Mouse (Mus musculus): ENCODE measurements around the gene St7. TPM values are rescaled to one million over a fixed set of nuclear protein-coding genes. Genes with fewer than 3 reads are reported as not detected.

St7 gene
- 5.4 to 24.1 TPM (median 6.7 TPM) in 3 replicates for total RNA-seq (2017)

DNA sequence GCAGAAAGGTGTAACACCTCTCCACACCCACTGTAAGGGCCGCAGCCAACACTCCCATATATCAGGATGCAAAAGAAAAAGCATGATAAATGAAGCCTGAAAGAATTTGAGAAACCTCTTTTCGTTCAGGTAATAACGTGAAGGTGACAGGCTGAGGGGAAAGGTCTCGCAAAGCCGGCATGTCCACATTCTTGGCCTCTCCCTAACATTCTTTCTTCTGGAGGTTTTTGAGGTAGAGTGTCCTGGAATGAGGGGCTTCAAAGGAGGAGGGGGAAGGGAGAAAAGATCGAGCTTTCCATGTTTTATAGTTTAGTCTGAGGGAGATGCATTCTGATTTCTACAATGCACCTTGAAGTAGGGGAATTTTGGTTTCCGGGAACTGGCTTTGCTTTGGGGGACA is at the start of gene St7:
TSS of gene St7 (plus strand) at position 287 of the 400 bp plus-strand sequence.
- no peak for ATAC-seq (replicated peaks; ENCODE audit: insufficient number of reproducible peaks, low FRiP score, low TSS enrichment, poor library complexity, severe bottlenecking)

GRCm38 (mm10) chr6:17646107-17646506 is 46.6 kb upstream of the St7 start:
- ATAC-seq (replicated peaks; ENCODE audit: insufficient number of reproducible peaks, low FRiP score, low TSS enrichment, poor library complexity, severe bottlenecking) = no peak

DNA sequence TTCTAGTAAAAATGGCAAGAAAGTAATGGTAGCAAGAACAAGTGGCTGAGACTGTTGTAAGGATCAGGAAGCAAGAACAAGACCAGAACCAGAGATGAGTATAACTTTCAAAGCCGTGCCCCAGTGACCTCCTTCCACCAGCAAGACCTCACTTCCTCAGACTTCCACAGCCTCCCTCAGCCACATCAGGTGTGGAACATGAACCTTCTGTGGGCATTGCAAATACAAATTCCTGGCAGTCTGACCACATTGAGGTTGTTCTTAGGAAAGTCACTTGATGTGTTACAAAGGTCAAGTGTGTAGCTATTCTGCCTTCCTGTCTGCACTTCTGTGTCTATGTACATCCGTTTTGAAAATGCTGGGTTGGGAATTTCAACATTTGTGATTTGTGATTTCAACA is 40.6 kb upstream of the St7 start:
- peak; percentile 50; the same call in 1 of the 2 replicates for ATAC-seq (replicated peaks; ENCODE audit: insufficient number of reproducible peaks, low FRiP score, low TSS enrichment, poor library complexity, severe bottlenecking)

- ATAC-seq (replicated peaks; ENCODE audit: insufficient number of reproducible peaks, low FRiP score, low TSS enrichment, poor library complexity, severe bottlenecking) = no peak
Observed at GRCm38 (mm10) chr6:17655080-17655479, 37.7 kb upstream of the St7 start.

GRCm38 (mm10) chr6:17657308-17657707 is 35.4 kb upstream of the St7 start:
- no peak for ATAC-seq (replicated peaks; ENCODE audit: insufficient number of reproducible peaks, low FRiP score, low TSS enrichment, poor library complexity, severe bottlenecking)

DNA sequence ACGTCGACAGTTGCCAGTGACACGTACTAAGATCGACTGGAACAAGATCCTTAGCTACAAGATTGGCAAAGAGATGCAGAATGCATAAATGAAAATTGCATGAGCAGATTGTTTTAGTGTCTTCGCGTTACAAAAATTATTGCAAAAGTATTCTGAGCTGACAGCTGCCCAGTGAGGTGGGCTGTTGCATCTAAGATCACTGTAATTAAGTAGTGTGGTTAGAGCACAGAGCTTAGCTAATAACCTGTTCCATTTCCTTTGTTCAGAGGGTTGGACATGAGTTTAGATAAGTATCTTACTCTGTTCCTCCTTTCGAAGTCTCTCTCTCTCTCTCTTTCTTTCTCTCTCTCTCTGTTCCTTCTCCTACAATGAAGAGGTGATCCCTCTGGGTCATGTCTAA is 27.4 kb upstream of the St7 start:
- ATAC-seq (replicated peaks; ENCODE audit: insufficient number of reproducible peaks, low FRiP score, low TSS enrichment, poor library complexity, severe bottlenecking) = no peak

DNA sequence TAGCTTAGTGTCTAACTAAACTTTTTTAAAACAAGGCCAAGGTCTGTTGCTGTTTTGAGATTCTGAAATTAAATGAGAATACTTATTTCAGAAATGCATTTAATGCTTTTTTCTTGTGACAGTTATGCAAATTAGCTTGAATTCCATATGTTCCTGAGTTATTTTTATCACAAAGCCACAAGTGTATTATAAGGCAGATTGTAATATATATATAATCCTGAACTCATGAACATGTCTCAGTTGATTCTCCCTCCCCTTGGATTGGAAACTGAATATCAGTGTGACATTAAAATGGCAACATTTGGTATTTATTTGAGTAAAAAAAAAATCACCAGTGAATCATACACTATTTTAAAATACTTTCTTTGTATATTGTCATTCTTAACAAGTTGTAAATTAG is 26.7 kb upstream of the St7 start:
- no peak for ATAC-seq (replicated peaks; ENCODE audit: insufficient number of reproducible peaks, low FRiP score, low TSS enrichment, poor library complexity, severe bottlenecking)

DNA sequence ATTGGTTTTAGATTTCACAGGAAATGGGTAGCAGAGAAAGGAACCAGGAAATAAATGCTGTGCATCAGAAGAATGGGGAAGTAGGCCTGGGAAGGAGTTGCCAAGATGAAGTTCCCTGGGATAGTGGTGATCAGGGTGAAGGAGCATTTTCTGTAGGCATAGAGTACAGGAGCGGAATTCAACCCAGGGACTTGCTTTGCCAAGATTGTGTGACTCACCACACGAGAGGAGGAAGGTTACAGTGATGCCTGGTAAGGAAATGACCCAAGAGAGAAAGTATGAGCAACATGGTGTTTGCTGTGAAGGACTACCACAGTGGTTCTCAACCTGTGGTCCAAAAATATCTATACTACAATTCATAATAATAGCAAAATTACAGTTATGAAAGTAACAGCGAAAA is 24.9 kb upstream of the St7 start:
- ATAC-seq (replicated peaks; ENCODE audit: insufficient number of reproducible peaks, low FRiP score, low TSS enrichment, poor library complexity, severe bottlenecking) = no peak

DNA sequence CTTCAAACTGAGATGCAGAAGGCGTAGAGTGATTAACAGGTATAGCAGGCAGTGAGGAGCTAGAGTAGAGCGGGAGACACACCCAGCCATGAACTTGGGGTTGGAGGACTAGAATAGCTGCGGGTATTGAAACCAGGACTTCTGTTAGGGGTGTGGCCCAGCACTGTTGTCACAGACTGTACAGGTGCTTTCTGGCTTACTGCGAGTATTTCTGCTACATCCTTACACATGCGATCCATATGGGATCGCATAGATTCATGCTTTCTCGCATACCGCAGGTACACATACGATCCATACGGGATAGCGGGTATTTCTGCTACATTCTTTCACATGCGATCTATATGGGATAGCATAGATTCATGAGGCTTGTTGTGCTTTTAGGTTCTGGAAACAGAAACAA is 24.4 kb upstream of the St7 start:
- ATAC-seq (replicated peaks; ENCODE audit: insufficient number of reproducible peaks, low FRiP score, low TSS enrichment, poor library complexity, severe bottlenecking) = no peak

DNA sequence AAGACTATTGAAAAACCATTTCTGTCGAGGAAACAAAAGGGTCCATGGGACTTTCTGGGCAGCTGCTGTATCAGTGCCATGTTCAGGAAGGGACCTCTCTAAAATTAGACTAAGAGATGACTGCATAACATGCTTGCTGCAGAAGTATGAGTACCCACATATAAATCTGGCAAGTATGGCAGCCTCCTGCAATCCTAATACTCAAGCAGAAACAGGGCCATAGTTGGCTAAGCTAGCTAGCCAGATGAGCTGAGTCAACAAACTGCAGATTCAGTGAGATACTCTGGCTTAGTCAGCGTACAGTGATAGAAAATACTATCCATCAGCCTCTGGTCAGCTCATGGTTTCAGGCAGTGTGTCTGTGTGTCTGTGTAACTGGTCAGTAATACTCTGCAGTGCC is 22.9 kb upstream of the St7 start:
- ATAC-seq (replicated peaks; ENCODE audit: insufficient number of reproducible peaks, low FRiP score, low TSS enrichment, poor library complexity, severe bottlenecking) = no peak

DNA sequence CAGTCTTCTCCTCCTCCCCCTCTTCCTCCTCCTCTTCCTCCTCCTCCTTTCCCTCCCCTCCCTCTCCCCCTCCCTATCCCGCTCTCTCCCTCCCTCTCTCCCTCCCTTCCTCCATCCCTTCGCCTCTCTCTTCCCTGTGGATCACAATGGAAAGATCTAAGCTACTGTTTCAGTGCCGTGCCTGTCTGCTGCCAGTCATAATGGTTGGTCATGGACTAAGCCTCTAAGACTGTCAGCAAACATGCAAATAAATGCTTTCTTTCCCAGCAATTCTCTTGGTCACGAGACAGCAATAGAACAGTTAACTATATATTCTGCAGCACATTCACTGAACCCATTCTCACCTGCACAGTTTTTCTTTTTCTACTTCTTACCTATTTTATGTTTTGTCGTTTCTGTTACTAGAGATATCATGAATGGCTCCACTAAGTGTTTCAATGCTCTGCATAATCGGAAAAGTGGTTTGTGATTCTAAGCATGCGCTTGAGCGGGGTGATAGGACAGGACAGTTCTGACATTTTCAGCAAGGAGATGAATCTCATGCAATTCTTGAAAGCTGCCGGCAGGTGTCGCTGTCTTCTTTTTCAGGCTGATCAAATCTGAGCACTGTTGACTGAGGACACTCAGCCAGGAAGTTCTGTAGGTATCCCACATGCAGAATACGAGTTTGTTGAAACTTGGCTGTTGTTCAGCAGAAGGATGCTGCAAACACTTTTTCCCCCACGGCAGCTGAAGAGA is 17.5 kb upstream of the St7 start:
- ATAC-seq (replicated peaks; ENCODE audit: insufficient number of reproducible peaks, low FRiP score, low TSS enrichment, poor library complexity, severe bottlenecking) = peak; percentile 77

DNA sequence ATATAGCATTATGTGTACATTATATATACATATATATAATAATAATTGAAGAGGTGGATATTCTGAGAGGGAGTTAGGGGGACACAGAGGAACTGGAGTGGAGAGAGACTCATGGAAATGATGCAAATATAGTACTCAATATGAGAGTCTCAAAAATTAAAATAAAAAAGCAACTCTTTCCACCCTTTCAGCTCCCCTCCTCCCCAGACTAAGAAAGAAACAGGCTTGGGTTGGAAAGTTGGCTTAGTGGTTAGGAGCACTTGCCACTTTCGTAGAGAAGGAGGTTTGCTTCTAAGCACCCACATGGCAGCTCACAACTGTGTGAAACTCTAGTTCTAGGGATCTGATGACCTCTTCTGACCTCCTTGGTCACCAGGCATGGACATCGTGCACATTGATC is 15.7 kb upstream of the St7 start:
- ATAC-seq (replicated peaks; ENCODE audit: insufficient number of reproducible peaks, low FRiP score, low TSS enrichment, poor library complexity, severe bottlenecking) = no peak

- no peak for ATAC-seq (replicated peaks; ENCODE audit: insufficient number of reproducible peaks, low FRiP score, low TSS enrichment, poor library complexity, severe bottlenecking)
Observed at GRCm38 (mm10) chr6:17680266-17680925, 12.3 kb upstream of the St7 start.

DNA sequence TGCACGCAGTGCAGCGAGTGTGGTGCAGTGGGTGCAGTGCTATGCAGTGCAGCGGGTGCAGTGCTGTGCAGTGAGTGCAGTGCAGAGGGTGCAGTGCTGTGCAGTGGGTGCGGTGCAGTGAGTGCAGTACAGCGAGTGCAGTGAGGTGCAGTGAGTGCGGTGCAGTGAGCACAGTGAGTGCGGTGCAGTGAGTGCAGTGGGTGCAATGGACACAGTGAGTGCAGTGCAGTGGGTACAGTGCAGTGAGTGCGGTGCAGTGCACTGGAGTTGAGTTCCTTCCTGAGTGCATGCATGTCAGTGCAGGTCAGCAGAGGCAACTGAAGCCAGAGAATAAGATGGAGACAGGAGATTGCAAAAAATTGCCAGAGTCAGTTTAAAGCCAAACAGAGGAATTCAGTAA is 10.9 kb upstream of the St7 start:
- no peak for ATAC-seq (replicated peaks; ENCODE audit: insufficient number of reproducible peaks, low FRiP score, low TSS enrichment, poor library complexity, severe bottlenecking)

DNA sequence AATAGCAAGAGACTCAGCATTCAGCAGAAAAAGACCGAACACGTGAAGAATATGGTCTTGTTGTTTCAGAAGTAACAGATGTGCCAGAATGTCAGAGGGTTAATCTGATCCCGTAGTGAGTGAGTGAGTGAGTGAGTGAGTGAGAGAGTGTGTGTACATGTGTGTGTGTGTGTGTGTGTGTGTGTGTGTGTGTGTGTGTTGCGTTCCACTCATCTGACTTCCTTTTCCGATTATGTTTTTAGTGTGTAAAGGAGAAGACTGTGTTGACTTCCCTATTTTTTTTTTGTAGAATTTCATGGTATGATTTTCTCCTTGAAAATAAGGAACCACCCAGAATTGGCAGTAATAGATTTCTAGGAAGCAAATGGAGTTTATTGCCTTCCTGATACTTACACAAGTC is 4.1 kb upstream of the St7 start:
- peak; percentile 44; the same call in 1 of the 2 replicates for ATAC-seq (replicated peaks; ENCODE audit: insufficient number of reproducible peaks, low FRiP score, low TSS enrichment, poor library complexity, severe bottlenecking)

DNA sequence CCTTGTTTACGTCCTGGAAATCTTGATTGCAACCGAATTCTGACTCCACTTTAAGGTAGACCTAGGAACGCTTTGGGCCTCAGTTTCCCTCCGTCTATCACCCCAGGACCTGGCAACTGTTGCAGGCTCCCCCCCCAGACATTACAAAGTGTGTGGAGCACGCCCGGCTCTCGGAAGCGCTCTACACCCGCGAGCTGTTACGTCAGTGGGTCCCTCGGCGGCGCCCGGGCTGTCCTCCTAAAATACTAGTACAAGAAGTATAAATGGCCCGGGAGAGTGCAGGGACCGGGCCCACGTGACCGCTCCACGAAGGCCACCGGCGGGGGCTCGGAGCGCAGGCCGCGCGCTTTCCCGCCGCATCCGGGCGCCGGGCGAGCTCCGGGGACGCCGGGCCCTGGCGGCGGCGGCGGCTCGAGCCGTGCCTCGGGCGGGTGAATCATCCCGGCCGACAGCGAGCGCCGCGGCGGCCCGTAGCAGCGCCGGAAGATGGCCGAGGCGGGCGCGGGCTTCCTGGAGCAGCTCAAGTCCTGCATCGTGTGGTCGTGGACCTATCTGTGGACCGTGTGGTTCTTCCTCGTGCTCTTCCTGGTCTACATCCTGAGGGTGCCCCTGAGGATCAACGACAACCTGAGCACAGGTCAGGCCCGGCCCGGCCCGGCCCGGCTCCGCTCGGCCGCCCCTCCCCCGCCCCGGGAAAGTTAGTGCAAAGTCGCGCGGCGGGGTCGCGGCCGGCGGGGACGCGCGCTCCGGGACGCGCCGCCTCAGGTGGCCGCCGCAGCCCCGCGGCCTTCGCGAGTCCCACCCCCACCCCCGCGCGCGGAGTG is 1.2 kb downstream of the St7 start:
- peak; percentile 38 for ATAC-seq (replicated peaks; ENCODE audit: insufficient number of reproducible peaks, low FRiP score, low TSS enrichment, poor library complexity, severe bottlenecking)

DNA sequence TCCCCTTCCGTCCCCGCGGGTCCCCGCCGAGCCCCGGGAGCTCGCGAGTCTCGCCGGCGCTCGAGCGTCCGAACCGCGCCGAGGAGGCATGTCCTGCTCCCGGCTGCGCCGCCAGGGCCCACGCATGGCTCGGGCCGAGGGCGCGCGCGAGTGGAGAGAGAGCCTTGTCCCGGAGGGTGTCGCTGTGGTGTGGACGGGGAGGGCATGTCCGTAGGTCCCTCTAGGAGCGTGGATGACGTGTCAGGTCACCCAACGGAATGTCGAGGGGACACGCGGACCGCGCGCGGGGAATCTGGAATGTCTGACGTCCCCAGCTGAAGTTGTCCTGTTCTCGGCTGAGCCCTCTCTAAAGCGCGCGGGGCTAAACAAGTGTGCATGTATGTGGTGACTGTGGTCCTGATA is 1.8 kb downstream of the St7 start:
- ATAC-seq (replicated peaks; ENCODE audit: insufficient number of reproducible peaks, low FRiP score, low TSS enrichment, poor library complexity, severe bottlenecking) = peak; percentile 73

DNA sequence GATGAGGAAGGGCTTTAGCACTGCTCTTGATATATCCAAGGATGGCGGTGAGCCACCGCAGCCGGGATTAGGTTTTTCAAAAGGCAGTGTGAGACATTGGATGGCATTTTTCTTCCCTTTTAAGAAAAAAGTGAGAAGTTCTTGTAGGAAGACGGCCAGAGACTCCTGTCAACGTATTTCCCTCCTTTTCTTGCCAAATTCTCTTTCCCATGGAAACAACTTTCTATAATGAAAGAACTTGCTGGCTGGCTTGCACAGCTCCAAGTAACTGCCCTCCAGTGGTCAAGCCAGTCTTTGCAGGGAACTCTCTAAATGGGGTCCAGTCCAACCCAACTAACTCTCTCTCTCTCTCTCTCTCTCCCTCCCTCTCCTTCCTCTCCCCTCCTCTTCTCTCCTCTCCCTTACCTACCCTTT is 3.6 kb downstream of the St7 start:
- no peak for ATAC-seq (replicated peaks; ENCODE audit: insufficient number of reproducible peaks, low FRiP score, low TSS enrichment, poor library complexity, severe bottlenecking)

GRCm38 (mm10) chr6:17700936-17701612 is 8.3 kb downstream of the St7 start:
- no peak for ATAC-seq (replicated peaks; ENCODE audit: insufficient number of reproducible peaks, low FRiP score, low TSS enrichment, poor library complexity, severe bottlenecking)
